Mouse (Mus musculus): ENCODE results near the gene Cfap99.

Cfap99 gene

DNA sequence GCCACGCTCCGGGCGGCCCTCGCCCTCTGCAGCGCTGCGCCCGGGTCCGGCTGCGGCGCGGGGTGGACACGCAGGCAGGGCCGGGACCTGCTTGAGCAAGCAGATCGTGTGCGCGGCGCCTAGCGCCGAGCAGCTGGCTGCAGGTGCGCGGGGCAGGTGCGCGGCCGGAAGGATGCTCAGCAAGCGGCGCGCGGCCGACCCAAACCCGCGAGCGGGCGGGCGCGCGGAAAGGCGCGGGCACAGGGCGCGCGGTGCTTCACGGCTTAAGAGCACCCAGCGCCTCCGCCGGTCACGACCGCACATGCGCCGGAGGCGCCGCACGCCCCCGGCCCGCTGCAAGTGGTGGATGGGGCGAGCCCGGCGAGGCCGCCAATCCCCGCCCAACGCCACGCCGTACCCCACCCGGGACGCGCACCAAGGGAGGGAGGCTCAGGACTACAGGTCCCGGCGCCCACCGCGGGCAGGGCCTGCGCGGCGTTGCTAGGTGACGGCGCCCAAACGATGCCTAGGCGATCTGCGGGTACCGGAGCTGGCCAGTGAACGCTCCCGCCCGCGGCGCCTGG lies at the start of gene Cfap99, which contains the start of gene Zfyve28:
Gene Cfap99, plus strand, starts transcription at position 447 of the 563 bp plus-strand sequence.
Gene Zfyve28, minus strand, starts transcription at position 296 of the 563 bp plus-strand sequence.
- DNase-seq (ENCODE audit: low spot score in 2 of 2) = peak; percentile 8 to 18

DNA sequence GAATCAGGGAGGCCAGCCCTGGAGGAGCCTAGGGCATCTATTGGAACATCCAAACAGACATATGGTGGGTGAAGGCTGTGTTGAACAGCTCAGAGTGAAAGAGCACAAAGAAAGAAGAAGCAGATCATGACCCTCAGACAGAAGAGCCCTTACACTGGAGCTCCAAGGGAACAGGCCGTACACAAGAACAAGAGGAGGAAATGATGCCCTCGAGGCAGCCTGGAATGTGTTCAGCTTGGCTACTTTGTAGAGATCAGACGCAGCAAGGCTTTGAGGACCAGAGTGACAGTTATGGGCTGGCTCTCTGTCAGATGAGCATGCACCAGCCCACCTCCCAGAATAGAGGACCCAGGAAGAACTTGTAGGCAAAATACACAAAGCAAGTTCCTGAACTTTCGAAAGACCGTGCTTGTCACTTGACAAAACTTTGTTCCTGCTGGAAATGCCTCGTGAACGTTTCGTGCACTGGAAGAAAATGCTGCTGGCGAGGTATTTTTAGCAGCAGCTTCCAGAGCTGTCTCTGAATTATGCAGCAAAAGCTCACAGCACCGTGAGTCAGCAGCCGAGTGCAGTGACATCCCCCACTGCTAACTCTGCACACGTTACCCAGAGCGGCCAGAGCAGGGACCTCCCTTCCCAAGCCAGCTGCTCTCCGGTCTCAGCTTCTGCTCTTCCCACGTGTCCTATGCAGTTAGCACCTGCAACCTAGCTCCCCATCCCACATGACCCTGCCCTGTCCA lies 46.0 kb upstream of the Cfap99 start:
- DNase-seq (ENCODE audit: low spot score in 2 of 2) = no peak

DNA sequence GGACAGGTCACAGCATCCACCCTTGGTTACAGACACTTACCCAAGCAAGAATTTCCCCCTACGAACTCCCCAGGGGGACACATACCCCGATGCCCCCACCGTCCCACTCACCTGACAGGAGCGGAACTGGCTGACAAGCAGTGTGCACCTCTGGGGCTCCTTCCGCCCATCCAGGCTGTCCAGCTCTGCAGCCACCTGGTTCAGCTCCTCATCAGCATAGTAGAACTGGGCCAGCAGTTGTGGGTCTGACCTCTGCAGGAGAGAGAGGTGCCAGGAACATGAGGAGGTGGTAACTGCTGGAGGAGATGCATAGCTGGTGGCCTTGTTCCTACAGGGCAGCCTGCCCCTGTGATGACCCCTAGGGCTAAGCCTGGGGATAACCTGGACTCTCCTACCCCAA lies 45.3 kb upstream of the Cfap99 start:
- DNase-seq (ENCODE audit: low spot score in 2 of 2) = no peak

DNA sequence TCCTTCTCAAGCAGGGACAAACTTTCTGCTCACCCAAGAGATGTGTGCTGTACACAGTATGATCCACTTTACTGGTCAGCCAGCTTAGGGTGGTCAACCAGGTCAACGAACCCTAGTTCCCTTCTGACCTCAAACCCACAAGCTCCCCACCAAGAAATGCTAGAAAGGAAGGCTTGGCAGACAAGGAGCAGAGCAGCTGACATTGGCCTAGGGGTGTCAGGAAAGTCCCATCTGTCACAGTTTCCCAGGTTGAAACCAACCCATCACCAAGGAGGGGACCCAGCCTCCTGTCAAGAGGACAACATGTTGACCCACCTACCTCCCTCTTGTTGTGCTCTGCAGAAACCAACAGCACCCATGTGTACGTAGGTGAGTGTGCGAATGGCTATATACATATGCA lies 42.0 kb upstream of the Cfap99 start:
- no peak for DNase-seq (ENCODE audit: low spot score in 2 of 2)

DNA sequence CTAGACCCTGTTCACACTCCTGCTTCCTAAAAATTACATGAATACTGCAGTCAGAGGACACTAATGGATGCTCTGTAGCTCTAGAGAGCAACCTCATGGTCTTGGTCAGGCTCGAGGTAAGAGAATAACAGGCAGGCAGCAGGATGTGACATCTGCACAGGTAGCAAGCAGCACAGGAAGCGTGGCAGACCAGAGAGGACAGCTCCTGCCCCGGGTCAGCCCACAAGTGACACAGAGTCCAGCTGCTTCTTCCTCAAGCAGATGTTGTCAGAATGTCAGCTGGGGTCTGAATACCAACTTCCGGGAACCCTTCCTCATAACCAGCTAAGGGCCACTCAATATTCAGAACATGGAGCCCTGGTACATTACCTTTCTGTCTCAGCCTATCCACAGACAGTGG lies 39.3 kb upstream of the Cfap99 start:
- no peak for DNase-seq (ENCODE audit: low spot score in 2 of 2)

DNA sequence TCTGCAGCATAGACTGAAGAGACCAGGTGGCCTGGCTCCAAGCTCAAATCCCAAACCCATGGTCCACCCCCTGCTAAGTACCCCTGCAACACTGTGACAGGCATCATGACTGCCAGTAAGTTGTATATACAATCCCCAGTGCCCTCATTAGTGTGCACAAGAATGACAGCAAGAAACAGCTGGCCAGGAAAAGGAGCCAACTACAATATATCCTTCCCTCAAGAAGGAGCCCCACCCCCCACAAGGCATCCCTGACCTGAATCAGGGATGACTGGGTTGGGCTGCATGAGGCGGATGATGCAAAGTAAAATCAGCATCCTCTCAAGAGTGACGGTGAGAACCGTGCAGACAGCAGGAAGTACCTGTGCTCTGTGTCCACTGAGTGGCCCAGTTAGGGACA lies 38.3 kb upstream of the Cfap99 start:
- no peak for DNase-seq (ENCODE audit: low spot score in 2 of 2)

DNA sequence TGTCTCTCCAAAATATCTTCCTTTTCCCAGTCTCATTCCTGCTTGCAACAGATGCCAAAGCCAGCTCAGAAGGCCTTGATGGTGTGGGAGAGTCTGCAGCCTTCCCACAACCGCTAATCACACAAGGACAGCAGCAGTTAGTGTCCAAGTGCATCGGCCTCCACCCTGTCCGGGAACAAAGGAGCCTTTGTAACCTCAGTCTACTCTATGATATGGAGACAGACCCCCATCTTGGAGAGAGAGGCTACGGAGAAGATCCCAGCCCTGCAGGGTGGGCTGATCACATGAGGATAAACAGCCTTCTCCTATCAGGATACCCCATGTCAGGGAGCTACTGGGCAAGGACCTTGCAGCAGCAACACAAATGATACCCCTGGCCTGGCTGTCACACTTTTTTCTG lies 36.6 kb upstream of the Cfap99 start:
- no peak for DNase-seq (ENCODE audit: low spot score in 2 of 2)

DNA sequence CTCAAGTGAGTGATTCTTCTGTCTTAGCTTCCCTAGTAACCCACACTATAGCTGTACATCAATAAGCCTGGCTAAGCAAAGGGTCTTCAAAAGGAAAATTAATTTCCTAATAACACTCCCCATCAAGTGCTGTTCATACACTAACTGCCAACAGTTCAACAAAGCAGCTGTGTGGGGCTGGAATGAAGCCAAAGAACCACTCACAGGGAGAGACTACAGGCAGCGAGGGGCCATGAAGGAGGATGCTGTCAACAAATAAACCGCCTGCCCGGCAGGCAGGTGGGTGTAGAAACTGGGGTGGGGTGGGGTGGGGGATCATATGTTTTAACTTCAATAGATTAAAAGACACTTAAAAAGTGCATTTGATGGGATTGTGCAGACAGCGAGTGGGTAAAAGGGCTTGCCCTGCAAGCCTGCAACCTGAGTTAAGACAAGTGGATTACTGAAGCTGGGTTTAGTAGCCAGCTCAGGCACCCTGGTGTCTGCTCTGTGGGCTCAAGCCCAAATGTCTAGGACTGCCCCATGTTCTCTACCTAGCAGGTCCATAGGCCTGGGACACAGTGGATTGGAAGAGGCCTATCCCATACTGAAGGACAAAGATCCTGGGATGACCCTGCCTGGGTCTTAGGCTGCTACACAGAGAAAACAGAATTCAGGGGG lies 36.0 kb upstream of the Cfap99 start:
- DNase-seq (ENCODE audit: low spot score in 2 of 2) = no peak

DNA sequence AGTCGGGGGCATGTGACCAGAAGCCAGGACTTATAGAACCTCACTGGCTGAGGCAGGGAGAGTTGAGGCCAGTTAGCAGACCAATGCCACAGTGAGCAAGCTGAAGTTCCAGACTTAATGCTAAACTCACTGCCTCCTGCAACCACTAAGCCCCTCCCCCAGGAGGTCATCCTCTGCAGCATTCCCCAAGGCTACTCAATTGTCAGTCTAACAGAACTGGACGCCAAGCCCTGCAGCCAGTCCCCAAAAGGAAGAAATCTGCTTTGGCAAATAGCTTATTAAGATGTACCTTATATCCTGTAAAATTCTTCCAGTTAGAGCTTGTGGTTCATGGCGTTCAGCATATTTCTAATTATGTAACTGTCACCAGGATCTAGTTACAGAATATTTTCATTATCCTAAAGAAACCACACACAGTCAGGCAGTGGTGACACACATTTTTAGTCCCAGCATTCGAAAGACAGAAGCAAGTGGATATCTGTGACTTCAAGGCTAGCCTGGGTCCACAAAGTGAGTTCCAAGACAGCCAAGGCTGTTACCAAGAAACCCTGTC lies 35.4 kb upstream of the Cfap99 start:
- no peak for DNase-seq (ENCODE audit: low spot score in 2 of 2)

DNA sequence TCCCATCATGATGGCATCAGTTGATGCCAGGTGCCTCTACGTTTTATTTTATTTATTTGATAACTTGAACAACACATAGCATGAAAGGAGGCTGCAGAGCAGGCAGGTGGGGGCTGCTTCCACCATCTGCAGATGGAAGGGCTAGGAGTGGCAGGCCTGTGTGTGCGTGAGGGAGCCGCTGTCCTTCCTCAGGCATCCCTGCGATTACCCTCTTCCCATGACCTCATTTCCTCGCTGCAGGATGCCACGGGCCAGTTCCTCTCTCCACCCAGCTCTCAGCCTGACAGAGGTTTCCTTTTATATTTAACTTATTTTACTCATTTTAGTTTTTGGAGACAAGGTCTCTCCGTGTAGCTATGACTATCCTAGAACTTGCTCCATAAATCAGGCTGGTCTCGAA lies 34.1 kb upstream of the Cfap99 start:
- DNase-seq (ENCODE audit: low spot score in 2 of 2) = no peak

DNA sequence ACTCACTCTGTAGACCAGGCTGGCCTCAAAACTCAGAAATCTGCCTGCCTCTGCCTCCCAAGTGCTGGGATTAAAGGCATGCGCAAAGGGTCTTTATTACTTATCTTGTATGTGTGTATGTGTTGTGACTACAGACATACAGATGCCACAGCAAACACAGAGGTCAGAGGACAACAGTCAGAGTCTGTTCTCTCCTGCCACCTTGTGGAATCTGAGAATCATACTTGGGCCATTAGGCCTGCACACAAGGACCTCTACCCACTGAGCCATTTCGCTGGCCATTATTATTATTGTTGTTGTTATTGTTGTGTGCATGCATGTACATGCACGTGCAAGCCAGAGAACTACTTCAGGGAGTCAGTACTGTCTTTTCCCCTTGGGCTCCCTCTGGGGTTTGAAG lies 33.2 kb upstream of the Cfap99 start:
- no peak for DNase-seq (ENCODE audit: low spot score in 2 of 2)

DNA sequence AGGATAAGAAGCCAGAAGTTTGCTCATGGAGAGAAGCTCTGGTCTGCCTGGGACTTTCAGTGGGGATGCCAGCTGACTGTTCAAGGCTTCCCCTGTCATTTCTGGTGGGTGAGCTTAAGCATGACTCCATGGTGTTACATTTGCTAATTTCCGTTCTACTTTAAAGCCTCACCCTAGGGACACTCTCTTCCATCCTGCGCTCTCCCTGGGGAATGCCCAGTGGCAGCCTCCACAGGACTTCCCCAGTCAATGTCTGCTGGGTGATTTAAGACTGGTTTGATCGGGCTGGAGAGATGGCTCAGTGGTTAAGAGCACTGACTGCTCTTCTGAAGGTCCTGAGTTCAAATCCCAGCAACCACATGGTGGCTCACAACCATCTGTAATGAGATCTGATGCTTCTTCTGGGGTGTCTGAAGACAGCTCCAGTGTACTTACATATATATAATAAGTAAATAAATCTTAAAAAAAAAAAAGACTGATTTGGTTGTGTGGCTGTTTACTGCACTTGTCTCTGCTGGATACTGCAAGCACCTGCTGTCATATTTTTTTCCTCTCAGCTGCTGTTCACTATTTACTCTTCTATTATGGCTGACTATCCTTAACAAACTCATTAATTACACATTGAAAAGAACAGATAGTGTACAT lies 29.1 kb upstream of the Cfap99 start:
- peak in 1 of 2 experiments; percentile 32 for DNase-seq (ENCODE audit: low spot score in 2 of 2)

DNA sequence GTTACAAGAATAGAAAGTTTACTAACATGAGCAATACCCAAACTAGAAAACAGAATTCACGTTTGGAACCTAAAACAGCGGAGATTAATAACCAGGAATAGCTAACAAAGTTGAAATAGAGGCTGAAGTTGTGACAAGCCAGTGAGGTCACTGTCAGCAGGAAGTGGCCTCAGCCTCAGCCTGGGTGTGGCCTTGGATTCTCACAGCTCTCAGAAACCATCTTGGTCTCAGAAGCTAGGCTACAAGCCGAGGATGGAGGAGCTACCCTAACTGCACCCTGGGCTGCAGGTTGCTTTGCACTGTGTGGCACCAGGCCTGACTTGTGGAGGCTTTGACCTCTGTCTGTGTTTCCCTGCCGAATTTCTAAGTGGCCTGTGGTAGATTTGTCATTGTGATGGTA lies 22.3 kb upstream of the Cfap99 start:
- no peak for DNase-seq (ENCODE audit: low spot score in 2 of 2)

DNA sequence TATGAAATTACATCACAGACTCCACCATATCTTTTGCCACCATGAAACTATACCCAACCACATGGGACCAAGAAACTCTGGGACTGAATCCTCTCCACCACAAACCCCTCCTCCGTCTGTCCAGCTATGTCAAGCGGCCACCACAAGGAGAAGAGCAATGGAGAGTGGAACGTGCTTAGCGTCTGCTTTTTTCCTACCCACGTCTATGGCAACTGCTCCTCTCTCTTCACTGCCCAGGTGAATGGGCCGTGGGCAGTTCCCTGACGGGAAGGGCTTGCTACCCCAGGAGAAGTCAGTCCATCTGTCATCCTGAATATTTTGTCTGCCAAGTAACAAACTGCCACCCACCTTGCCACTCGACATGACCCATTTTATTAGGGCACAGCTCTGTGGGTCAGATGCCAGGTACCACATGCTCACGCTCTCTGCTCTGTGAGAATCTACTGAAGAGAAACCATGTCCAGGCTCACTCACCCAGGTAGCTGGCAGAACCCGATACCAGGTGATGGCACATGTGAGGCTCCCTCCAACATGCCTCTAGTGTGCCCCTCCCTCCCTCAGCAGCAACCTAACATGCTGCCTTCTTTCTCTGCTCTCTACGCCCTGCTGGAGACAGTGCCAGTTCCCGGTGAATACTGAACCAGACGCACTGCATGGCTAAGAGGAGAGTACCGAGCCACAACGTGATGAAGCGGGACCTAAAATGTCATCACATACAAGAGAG lies 19.0 kb upstream of the Cfap99 start:
- no peak for DNase-seq (ENCODE audit: low spot score in 2 of 2)

DNA sequence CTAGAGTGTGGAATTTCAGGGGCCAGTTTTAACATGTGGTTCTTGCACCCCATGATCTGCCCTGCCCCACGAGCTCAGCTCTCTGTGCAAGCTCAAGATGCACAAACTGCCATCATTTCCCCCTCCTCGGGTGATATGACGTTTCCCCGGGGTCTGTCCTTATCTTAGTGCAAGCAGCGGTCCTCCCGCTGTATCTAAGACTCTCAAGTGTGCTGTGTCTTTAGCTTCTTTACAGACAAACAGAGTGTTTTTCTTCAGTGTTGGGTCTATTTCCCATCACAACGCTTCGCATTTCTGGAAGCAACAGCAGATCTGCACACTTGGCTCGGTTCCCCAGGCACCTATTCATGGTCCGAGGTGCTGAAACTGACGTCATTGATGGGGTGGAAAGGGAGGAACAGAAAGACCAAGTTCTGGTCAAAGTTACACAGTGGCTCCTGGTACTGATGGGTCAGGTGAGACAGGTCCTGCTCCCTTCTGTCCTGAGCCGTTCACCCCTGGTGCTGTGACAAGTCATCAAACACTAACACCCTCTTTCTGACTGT lies 18.4 kb upstream of the Cfap99 start:
- DNase-seq (ENCODE audit: low spot score in 2 of 2) = no peak

DNA sequence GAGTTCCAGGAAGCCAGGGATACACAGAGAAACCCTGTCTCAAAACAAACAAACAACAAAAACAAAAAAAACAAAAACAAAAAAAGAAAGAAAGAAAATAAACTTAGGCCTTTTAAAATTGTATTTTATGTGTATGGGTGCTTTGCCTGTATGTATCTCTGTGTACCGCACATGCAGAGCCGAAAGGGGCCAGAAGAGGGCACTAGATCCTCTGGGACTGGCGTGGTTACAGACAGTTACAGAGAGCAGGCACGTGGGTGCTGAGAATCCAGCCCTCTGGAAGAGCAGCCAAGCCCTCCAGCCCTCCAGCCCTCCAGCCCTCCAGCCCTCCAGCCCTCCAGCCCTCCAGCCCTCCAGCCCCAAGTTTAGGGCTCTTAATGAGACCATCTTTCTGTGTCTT lies 16.7 kb upstream of the Cfap99 start:
- DNase-seq (ENCODE audit: low spot score in 2 of 2) = no peak

DNA sequence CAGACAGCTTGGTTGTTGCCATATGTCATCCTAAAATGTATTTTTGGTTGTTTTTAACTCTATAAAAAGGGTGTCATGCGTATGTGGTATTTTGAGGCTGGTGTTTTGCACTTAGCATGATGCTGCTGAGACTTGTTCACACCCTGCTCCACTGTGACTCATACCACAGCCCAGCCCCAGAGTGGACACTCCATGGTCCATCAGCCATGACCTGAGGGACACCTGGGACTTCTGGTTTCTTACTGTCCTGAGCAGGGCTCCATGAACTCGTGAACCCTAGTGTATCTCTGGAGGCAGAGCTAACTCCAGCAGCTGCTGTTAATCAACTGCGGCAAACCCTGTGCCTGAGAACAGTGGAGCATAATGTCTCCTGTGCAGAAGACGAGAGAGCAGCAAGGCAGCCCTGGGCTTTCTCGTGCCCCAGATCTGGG lies 15.1 kb upstream of the Cfap99 start:
- no peak for DNase-seq (ENCODE audit: low spot score in 2 of 2)

DNA sequence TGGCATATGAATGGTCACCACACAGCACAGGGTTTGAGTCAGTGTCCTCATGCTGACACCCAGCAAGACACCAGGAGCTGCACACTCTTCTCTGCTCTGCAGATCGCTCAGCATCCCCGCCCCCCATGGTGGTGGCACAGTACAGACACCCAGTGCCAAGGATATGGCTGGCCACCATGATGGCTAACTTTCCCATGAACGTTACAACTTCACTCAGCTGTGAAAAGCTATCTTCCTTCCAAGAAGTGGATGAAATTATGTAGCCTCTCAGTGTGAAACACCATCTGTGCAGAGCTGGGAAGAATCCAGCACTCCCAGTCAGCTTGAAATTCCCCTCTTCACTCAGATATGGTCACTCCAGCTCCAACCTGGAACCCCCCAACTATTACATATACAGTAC lies 14.1 kb upstream of the Cfap99 start:
- no peak for DNase-seq (ENCODE audit: low spot score in 2 of 2)

DNA sequence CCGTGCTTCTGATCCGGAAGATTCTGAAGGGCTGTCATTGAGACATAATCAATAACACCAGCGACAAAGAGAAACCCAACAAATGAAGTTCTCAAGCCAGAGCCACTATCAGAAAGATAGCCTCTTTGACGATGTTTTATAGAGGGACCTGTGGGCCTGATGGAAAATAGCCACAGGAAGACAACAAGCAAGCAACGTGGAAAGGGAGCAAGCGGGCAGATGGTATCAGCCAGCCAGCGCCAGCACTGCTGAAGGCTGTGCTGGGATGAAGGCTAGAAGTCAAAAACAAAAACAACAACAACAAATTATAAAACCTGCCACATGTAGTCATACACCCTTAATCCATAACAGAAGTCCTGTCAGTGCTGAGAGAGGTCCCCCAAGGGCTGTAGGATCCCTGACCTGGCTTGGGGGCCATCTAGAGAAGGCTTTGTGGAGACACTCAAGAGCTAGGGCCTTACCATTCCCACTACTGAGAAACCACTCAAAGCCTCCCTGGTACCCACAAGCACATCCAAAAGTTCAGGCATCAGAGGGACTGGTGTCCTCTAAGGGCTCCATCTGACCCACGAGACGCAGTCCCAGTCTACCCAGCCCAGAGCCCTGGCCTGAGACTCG lies 13.6 kb upstream of the Cfap99 start:
- no peak for DNase-seq (ENCODE audit: low spot score in 2 of 2)

DNA sequence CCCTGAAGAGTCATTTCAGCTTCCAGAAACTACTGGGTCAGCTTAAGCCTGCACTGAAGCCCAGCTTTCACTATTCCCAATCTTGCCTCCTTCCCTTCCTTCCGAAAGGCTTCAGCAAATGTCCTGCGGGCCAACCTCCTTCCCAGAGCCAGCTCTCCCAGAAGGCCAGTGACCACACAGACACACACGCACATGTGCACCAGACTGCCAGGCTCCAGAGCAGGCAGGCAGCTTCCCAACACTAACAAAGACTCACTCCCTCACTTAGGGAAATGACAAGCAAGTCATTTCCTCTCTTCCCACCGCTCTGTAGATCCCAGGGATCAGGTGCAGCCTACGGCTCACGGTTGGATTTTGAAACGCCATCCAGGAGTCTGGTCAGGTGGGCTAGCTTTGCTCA lies 12.2 kb upstream of the Cfap99 start:
- DNase-seq (ENCODE audit: low spot score in 2 of 2) = no peak

DNA sequence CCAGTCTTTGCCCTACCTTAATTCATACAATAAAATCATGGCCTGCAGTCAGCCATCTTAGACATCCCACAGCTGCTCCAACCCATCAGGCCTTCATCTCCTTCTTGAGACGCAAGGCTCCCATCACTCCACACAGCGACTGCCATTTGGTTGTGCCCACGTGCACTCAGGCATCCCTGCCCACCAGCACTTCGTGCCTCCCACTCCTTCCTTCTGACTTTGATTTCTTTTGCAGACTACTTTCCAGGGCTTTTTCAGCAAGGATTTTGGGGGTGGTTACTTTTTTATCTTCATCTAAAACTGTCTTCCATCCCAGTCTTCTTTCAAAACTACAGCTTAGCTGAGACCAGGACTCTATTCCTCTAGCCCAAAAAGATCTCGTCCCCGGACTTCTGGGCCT lies 11.7 kb upstream of the Cfap99 start:
- DNase-seq (ENCODE audit: low spot score in 2 of 2) = no peak
